Mouse (Mus musculus) embryonic facial prominence, embryonic 14.5 days (tissue): ENCODE results near the gene Pilra. TPM values are rescaled to one million over a fixed set of nuclear protein-coding genes. Genes with fewer than 3 reads are reported as not detected.
"Not testable (repeated sequence)": the region's sequence is repeated elsewhere in the genome, so short reads cannot be mapped to it uniquely, and the experiment has no call there.

ENCODE experiments used
- ATAC-seq: fragments of 200-750 bp; cut with Nextera tagmentation; 2 replicates; pipeline ENCODE4 v1.8.0; 2017; ENCODE audit warnings: low read depth, moderate number of reproducible peaks, moderate TSS enrichment
- DNase-seq: peaks from one replicate; pipeline ENCODE4 v3.0.0-alpha.2; 2015; ENCODE audit warnings: low spot score
- H3K27ac ChIP-seq: fragments of 300-500 bp; sonication (generic); replicated peaks from 2 replicates; pipeline ENCODE4 v1.5.1; 2014; ENCODE audit warnings: low read depth, mild to moderate bottlenecking, low read length, moderate library complexity
- H3K27me3 ChIP-seq: fragments of 300-500 bp; sonication (generic); replicated peaks from 2 replicates; pipeline ENCODE4 v1.6.1; 2014; ENCODE audit warnings: low read length; ENCODE audit not compliant: control insufficient read depth, insufficient read depth
- H3K36me3 ChIP-seq: fragments of 300-500 bp; sonication (generic); 2 replicates; pipeline ENCODE4 v1.6.1; 2014; ENCODE audit warnings: low read length, mixed read lengths; ENCODE audit not compliant: control insufficient read depth, insufficient read depth
- H3K4me1 ChIP-seq: fragments of 300-500 bp; sonication (generic); 2 replicates; pipeline ENCODE4 v1.6.1; 2014; ENCODE audit warnings: antibody characterized with exemption, low read length; ENCODE audit not compliant: control insufficient read depth, insufficient read depth
- H3K4me2 ChIP-seq: fragments of 300-500 bp; sonication (generic); 2 replicates; pipeline ENCODE4 v1.6.1; 2014; ENCODE audit warnings: low read depth, mild to moderate bottlenecking, low read length, moderate library complexity, mixed read lengths
- H3K4me3 ChIP-seq: fragments of 300-500 bp; sonication (generic); 2 replicates; pipeline ENCODE4 v1.5.1; 2014; ENCODE audit warnings: low read depth, mild to moderate bottlenecking, low read length
- H3K9ac ChIP-seq: fragments of 300-500 bp; sonication (generic); 2 replicates; pipeline ENCODE4 v1.6.1; 2014; ENCODE audit warnings: low read depth, mild to moderate bottlenecking, low read length, moderate library complexity, mixed read lengths
- H3K9me3 ChIP-seq: fragments of 300-500 bp; sonication (generic); 2 replicates; pipeline ENCODE4 v1.6.1; 2016; ENCODE audit warnings: low read length; ENCODE audit not compliant: control insufficient read depth
- WGBS: fragments of 180-500 bp; shearing (Covaris S2); extraction: QIAGEN DNeasy Blood & Tissue Kit; methylation state at CpG from one replicate; pipeline ENCODE4 v1.1.7; 2014; 5-methylcytosine and 5-hydroxymethylcytosine counted together
- polyA plus RNA-seq: library from polyadenylated mRNA; unstranded; fragments of >200 nt; fragmentation: Nextera tagmentation; extraction: Ambion mirVana; gene quantifications from 2 replicates; pipeline ENCODE4 v1.2.1, GENCODE M21; 2014

Pilra gene
- polyA plus RNA-seq: 0.71 and 0.78 TPM in 2 replicates

- not testable (repeated sequence) for H3K9me3 ChIP-seq, H3K27me3 ChIP-seq, H3K4me1 ChIP-seq, H3K27ac ChIP-seq, H3K36me3 ChIP-seq, H3K4me2 ChIP-seq, ATAC-seq, H3K4me3 ChIP-seq, DNase-seq, H3K9ac ChIP-seq
- 36% methylated on average over 2 of the region's 2 CpGs for WGBS
These were observed at the start of gene Pilra for GRCm38 (mm10) chr5:137835966-137836520. Pilra (minus strand) TSS chr5:137836281.

GRCm38 (mm10) chr5:137883345-137883744, 47.3 kb upstream of the Pilra start:
- H3K36me3 ChIP-seq: no peaks in the 10 kb centered on the region
- H3K4me3 ChIP-seq: no peak overlapping the region
- no peak overlapping the region for H3K9ac ChIP-seq
- WGBS: 78% methylated on average over 3 of the region's 3 CpGs
- no peaks in the 10 kb centered on the region for H3K27me3 ChIP-seq
- no peak for ATAC-seq
- no peaks in the 10 kb centered on the region for H3K4me1 ChIP-seq
- DNase-seq: no peak
- no peak overlapping the region for H3K4me2 ChIP-seq
- H3K9me3 ChIP-seq: no peaks in the 10 kb centered on the region
- H3K27ac ChIP-seq: no peak overlapping the region

GRCm38 (mm10) chr5:137882922-137883321, 46.8 kb upstream of the Pilra start:
- no peaks in the 10 kb centered on the region for H3K4me1 ChIP-seq
- 78% methylated on average over 4 of the region's 4 CpGs for WGBS
- no peak for ATAC-seq
- no peak overlapping the region for H3K9ac ChIP-seq
- H3K27ac ChIP-seq: no peak overlapping the region
- no peak overlapping the region for H3K4me2 ChIP-seq
- H3K27me3 ChIP-seq: no peaks in the 10 kb centered on the region
- H3K4me3 ChIP-seq: no peak overlapping the region
- H3K36me3 ChIP-seq: no peaks in the 10 kb centered on the region
- no peak for DNase-seq
- H3K9me3 ChIP-seq: no peaks in the 10 kb centered on the region

- no peak overlapping the region for H3K4me3 ChIP-seq
- no peak overlapping the region for H3K9ac ChIP-seq
- ATAC-seq: no peak
- no peaks in the 10 kb centered on the region for H3K4me1 ChIP-seq
- WGBS: 53% methylated on average over 2 of the region's 2 CpGs
- H3K4me2 ChIP-seq: no peak overlapping the region
- H3K9me3 ChIP-seq: no peaks in the 10 kb centered on the region
- peak; percentile 5 for DNase-seq
- H3K27ac ChIP-seq: no peak overlapping the region
- no peaks in the 10 kb centered on the region for H3K36me3 ChIP-seq
- H3K27me3 ChIP-seq: no peaks in the 10 kb centered on the region
These were observed 41.8 kb upstream of the Pilra start for GRCm38 (mm10) chr5:137877860-137878259.

- no peak overlapping the region for H3K9ac ChIP-seq
- no peaks in the 10 kb centered on the region for H3K9me3 ChIP-seq
- H3K4me3 ChIP-seq: no peak overlapping the region
- H3K27ac ChIP-seq: no peak overlapping the region
- WGBS: 72% methylated on average over 2 of the region's 2 CpGs
- H3K4me1 ChIP-seq: no peaks in the 10 kb centered on the region
- no peak for DNase-seq
- H3K36me3 ChIP-seq: no peaks in the 10 kb centered on the region
- no peaks in the 10 kb centered on the region for H3K27me3 ChIP-seq
- ATAC-seq: no peak
- H3K4me2 ChIP-seq: no peak overlapping the region
These were observed 39.0 kb upstream of the Pilra start for GRCm38 (mm10) chr5:137875054-137875453.

GRCm38 (mm10) chr5:137872381-137872702, 36.3 kb upstream of the Pilra start:
- not testable (repeated sequence) for H3K9me3 ChIP-seq, ATAC-seq, H3K4me3 ChIP-seq, H3K4me1 ChIP-seq, H3K27me3 ChIP-seq, H3K4me2 ChIP-seq, H3K27ac ChIP-seq, H3K9ac ChIP-seq, DNase-seq, H3K36me3 ChIP-seq
- WGBS: 53% methylated on average over 1 of the region's 1 CpGs

- H3K9me3 ChIP-seq, H3K27ac ChIP-seq, H3K4me3 ChIP-seq, H3K4me1 ChIP-seq, DNase-seq, H3K27me3 ChIP-seq, H3K36me3 ChIP-seq, ATAC-seq, H3K9ac ChIP-seq, H3K4me2 ChIP-seq: not testable (repeated sequence)
- WGBS: 64% methylated on average over 2 of the region's 3 CpGs
These were observed 35.7 kb upstream of the Pilra start, which contains the start of gene Pilrb2 for GRCm38 (mm10) chr5:137871644-137872380. Pilrb2 (minus strand) TSS chr5:137871815.

GRCm38 (mm10) chr5:137868600-137868999, 32.5 kb upstream of the Pilra start:
- H3K4me1 ChIP-seq, H3K27me3 ChIP-seq, DNase-seq, H3K9ac ChIP-seq, H3K4me3 ChIP-seq, H3K9me3 ChIP-seq, H3K4me2 ChIP-seq, H3K36me3 ChIP-seq, H3K27ac ChIP-seq, ATAC-seq: not testable (repeated sequence)
- 66% methylated on average over 2 of the region's 2 CpGs for WGBS

- 80% methylated on average over 1 of the region's 1 CpGs for WGBS
- not testable (repeated sequence) for H3K4me3 ChIP-seq, H3K4me2 ChIP-seq, H3K9ac ChIP-seq, ATAC-seq, H3K36me3 ChIP-seq, H3K27me3 ChIP-seq, H3K4me1 ChIP-seq, H3K9me3 ChIP-seq, DNase-seq, H3K27ac ChIP-seq
These were observed 27.9 kb upstream of the Pilra start for GRCm38 (mm10) chr5:137864008-137864407.
